Mouse (Mus musculus) hindbrain, embryonic 16.5 days (tissue): ENCODE results near the gene Fetub. TPM values are rescaled to one million over a fixed set of nuclear protein-coding genes. Genes with fewer than 3 reads are reported as not detected.

Source experiments
- polyA plus RNA-seq: library from polyadenylated mRNA; unstranded; fragments of >200 nt; fragmentation: Nextera tagmentation; extraction: Ambion mirVana; gene quantifications from 2 replicates; pipeline ENCODE4 v1.2.1, GENCODE M21; 2015

Fetub gene
- polyA plus RNA-seq, 1 experiment from 2014 or later, result not detected

Other genes with a start within 250 kb of the Fetub start
- gene Crygs, start 106.8 kb upstream of the Fetub start, polyA plus RNA-seq, result 0.18 and 0.25 TPM in 2 replicates
- gene Tbccd1, start 60.7 kb upstream of the Fetub start, polyA plus RNA-seq, result 20.1 and 23.5 TPM in 2 replicates
- gene Dnajb11, start 60.5 kb upstream of the Fetub start, polyA plus RNA-seq, result 96.8 and 104 TPM in 2 replicates
- not detected in 2 replicates for gene Ahsg, start 27.1 kb upstream of the Fetub start, polyA plus RNA-seq
- gene Hrg, start 32.7 kb downstream of the Fetub start, polyA plus RNA-seq, result 0.15 TPM in 1 of 2 replicates, not detected in the other
- gene Kng2, start 111.1 kb downstream of the Fetub start, polyA plus RNA-seq, result 0.14 and 0.20 TPM in 2 replicates
- 0.10 TPM in 1 of 2 replicates, not detected in the other for gene Kng1, start 139.5 kb downstream of the Fetub start, polyA plus RNA-seq
- 334 and 357 TPM in 2 replicates for gene Eif4a2, start 189.1 kb downstream of the Fetub start, polyA plus RNA-seq
- gene Rfc4, start 209.4 kb downstream of the Fetub start, polyA plus RNA-seq, result 38.5 and 39.1 TPM in 2 replicates
- gene Adipoq, start 228.2 kb downstream of the Fetub start, polyA plus RNA-seq, result 0.32 TPM in 1 of 2 replicates, not detected in the other